Mouse (Mus musculus): ENCODE data around the gene Serpina10.
"Not testable (repeated sequence)": the region's sequence is repeated elsewhere in the genome, so short reads cannot be mapped to it uniquely, and the experiment has no call there.

Gene Serpina10

GRCm38 (mm10) chr12:103631203-103631612 lies at the start of gene Serpina10:
TSS of gene Serpina10 (minus strand) at chr12:103631444.
- in situ Hi-C loops (cut with MseI, MboI), result no loop called here

- in situ Hi-C loops (cut with MseI, MboI), result not testable (repeated sequence)
Observed at GRCm38 (mm10) chr12:103679853-103680252, 48.6 kb upstream of the Serpina10 start.

- in situ Hi-C loops (cut with MseI, MboI), result no loop called here
Observed at GRCm38 (mm10) chr12:103676039-103676438, 44.8 kb upstream of the Serpina10 start, which contains the start of gene Serpina16. TSS of gene Serpina16 (minus strand) at chr12:103676139.

GRCm38 (mm10) chr12:103673179-103673578 lies 41.9 kb upstream of the Serpina10 start:
- in situ Hi-C loops (cut with MseI, MboI), result no loop called here

GRCm38 (mm10) chr12:103671483-103671882 lies 40.2 kb upstream of the Serpina10 start:
- in situ Hi-C loops (cut with MseI, MboI), result no loop called here

- in situ Hi-C loops (cut with MseI, MboI), result no loop called here
Observed at GRCm38 (mm10) chr12:103670964-103671363, 39.7 kb upstream of the Serpina10 start.

- in situ Hi-C loops (cut with MseI, MboI), result no loop called here
Observed at GRCm38 (mm10) chr12:103670344-103670743, 39.1 kb upstream of the Serpina10 start.

GRCm38 (mm10) chr12:103665286-103665685 lies 34.0 kb upstream of the Serpina10 start:
- in situ Hi-C loops (cut with MseI, MboI), result no loop called here

GRCm38 (mm10) chr12:103662053-103662452 lies 30.8 kb upstream of the Serpina10 start:
- in situ Hi-C loops (cut with MseI, MboI), result not testable (repeated sequence)

- in situ Hi-C loops (cut with MseI, MboI), result no loop called here
Observed at GRCm38 (mm10) chr12:103660076-103660475, 28.8 kb upstream of the Serpina10 start.

- in situ Hi-C loops (cut with MseI, MboI), result no loop called here
Observed at GRCm38 (mm10) chr12:103659171-103659570, 27.9 kb upstream of the Serpina10 start.

GRCm38 (mm10) chr12:103657991-103658390 lies 26.7 kb upstream of the Serpina10 start:
- in situ Hi-C loops (cut with MseI, MboI), result no loop called here

- in situ Hi-C loops (cut with MseI, MboI), result no loop called here
Observed at GRCm38 (mm10) chr12:103656848-103657626, 25.8 kb upstream of the Serpina10 start, which contains the start of gene Serpina6. TSS of gene Serpina6 (minus strand) at chr12:103657212.

GRCm38 (mm10) chr12:103655123-103656044 lies 24.1 kb upstream of the Serpina10 start:
- in situ Hi-C loops (cut with MseI, MboI), result no loop called here

- in situ Hi-C loops (cut with MseI, MboI), result no loop called here
Observed at GRCm38 (mm10) chr12:103653836-103654235, 22.6 kb upstream of the Serpina10 start.

- in situ Hi-C loops (cut with MseI, MboI), result loop anchor here in 1 of 2 experiments (10.0 kb wide), 1 partner anchor 102 kb away; no protein-coding TSS in a partner anchor
Observed at GRCm38 (mm10) chr12:103646314-103646713, 15.1 kb upstream of the Serpina10 start.

GRCm38 (mm10) chr12:103644601-103645000 lies 13.4 kb upstream of the Serpina10 start:
- in situ Hi-C loops (cut with MseI, MboI), result loop anchor here (5.0 to 10.0 kb wide), 2 partner anchors 100 to 102 kb away; no protein-coding TSS in a partner anchor

- in situ Hi-C loops (cut with MseI, MboI), result loop anchor here (5.0 to 10.0 kb wide), 2 partner anchors 99 to 102 kb away; no protein-coding TSS in a partner anchor
Observed at GRCm38 (mm10) chr12:103643818-103644217, 12.6 kb upstream of the Serpina10 start.

- in situ Hi-C loops (cut with MseI, MboI), result loop anchor here (5.0 to 10.0 kb wide), 2 partner anchors 99 to 101 kb away; no protein-coding TSS in a partner anchor
Observed at GRCm38 (mm10) chr12:103643336-103643735, 12.1 kb upstream of the Serpina10 start.

GRCm38 (mm10) chr12:103635846-103636245 lies 4.6 kb upstream of the Serpina10 start:
- in situ Hi-C loops (cut with MseI, MboI), result no loop called here

GRCm38 (mm10) chr12:103634430-103634829 lies 3.2 kb upstream of the Serpina10 start:
- in situ Hi-C loops (cut with MseI, MboI), result no loop called here

- in situ Hi-C loops (cut with MseI, MboI), result no loop called here
Observed at GRCm38 (mm10) chr12:103616860-103617261, 14.4 kb downstream of the Serpina10 start.
